Mouse (Mus musculus): Measurements from ENCODE around the gene Rab3il1. TPM values are rescaled to one million over a fixed set of nuclear protein-coding genes. Genes with fewer than 3 reads are reported as not detected.
A peak's percentile ranks its signal among the peaks of the same experiment; 100 is the strongest.

Gene Rab3il1
- polyA plus RNA-seq, 1 experiment from 2014 or later = 54.0 TPM

GRCm38 (mm10) chr19:9987192-9987591 lies 14.3 kb upstream of the Rab3il1 start:
- no peak overlapping the region for H3K4me3 ChIP-seq (ENCODE audit: low read depth, low read length)
- peaks cover 18% of the 10 kb centered on the region for H3K36me3 ChIP-seq (ENCODE audit: control insufficient read depth, insufficient read depth, low read length)
- ATAC-seq (replicated peaks; ENCODE audit: insufficient number of reproducible peaks, low FRiP score, low TSS enrichment) = no peak
- H3K9me3 ChIP-seq (replicated peaks; ENCODE audit: control insufficient read depth, low read length) = no peaks in the 10 kb centered on the region
- no peak overlapping the region for H3K9ac ChIP-seq (ENCODE audit: low read depth, low read length)
- H3K27ac ChIP-seq (ENCODE audit: low read depth, low read length) = 0 out of 2 replicates have a peak overlapping the region, but pooled peaks have one; percentile 22
- no peak overlapping the region for H3K4me2 ChIP-seq
- 28% methylated on average over 6 of the region's 6 CpGs for WGBS (ENCODE audit: insufficient replicate concordance)
- H3K4me1 ChIP-seq (ENCODE audit: control insufficient read depth, insufficient read depth, low read length) = peaks cover 17% of the 10 kb centered on the region
- H3K27me3 ChIP-seq (ENCODE audit: control insufficient read depth, insufficient read depth, low read length) = no peaks in the 10 kb centered on the region

- peak overlapping the region; percentile 22; the same call in 1 of the 2 replicates for H3K27ac ChIP-seq (ENCODE audit: low read depth, low read length)
- no peak for ATAC-seq (replicated peaks; ENCODE audit: insufficient number of reproducible peaks, low FRiP score, low TSS enrichment)
- H3K4me2 ChIP-seq = no peak overlapping the region
- 0 out of 2 replicates have a peak, but pooled peaks cover 2% of the 10 kb centered on the region for H3K27me3 ChIP-seq (ENCODE audit: control insufficient read depth, insufficient read depth, low read length)
- peaks cover 17% of the 10 kb centered on the region for H3K4me1 ChIP-seq (ENCODE audit: control insufficient read depth, insufficient read depth, low read length)
- H3K36me3 ChIP-seq (ENCODE audit: control insufficient read depth, insufficient read depth, low read length) = peaks cover 18% of the 10 kb centered on the region
- no peak overlapping the region for H3K4me3 ChIP-seq (ENCODE audit: low read depth, low read length)
- no peak overlapping the region for H3K9ac ChIP-seq (ENCODE audit: low read depth, low read length)
- no peaks in the 10 kb centered on the region for H3K9me3 ChIP-seq (replicated peaks; ENCODE audit: control insufficient read depth, low read length)
These were observed 13.9 kb upstream of the Rab3il1 start for GRCm38 (mm10) chr19:9987593-9987992.

GRCm38 (mm10) chr19:9989171-9989883 lies 12.1 kb upstream of the Rab3il1 start:
- peaks cover 11% of the 10 kb centered on the region for H3K4me1 ChIP-seq (ENCODE audit: control insufficient read depth, insufficient read depth, low read length)
- no peak for ATAC-seq (replicated peaks; ENCODE audit: insufficient number of reproducible peaks, low FRiP score, low TSS enrichment)

GRCm38 (mm10) chr19:9989884-9990256 lies 11.6 kb upstream of the Rab3il1 start:
- no peak for ATAC-seq (replicated peaks; ENCODE audit: insufficient number of reproducible peaks, low FRiP score, low TSS enrichment)
- Histone ChIP-seq H3K4me3 (ENCODE audit: low read depth, low read length) (no peak overlapping the region), H3K27ac (ENCODE audit: low read depth, low read length) (no peak overlapping the region), H3K9ac (ENCODE audit: low read depth, low read length) (no peak overlapping the region), H3K36me3 (ENCODE audit: control insufficient read depth, insufficient read depth, low read length) (peaks cover 9% of the 10 kb centered on the region), H3K9me3 (replicated peaks; ENCODE audit: control insufficient read depth, low read length) (no peaks in the 10 kb centered on the region), H3K4me2 (no peak overlapping the region), H3K4me1 (ENCODE audit: control insufficient read depth, insufficient read depth, low read length) (peaks cover 11% of the 10 kb centered on the region), H3K27me3 (ENCODE audit: control insufficient read depth, insufficient read depth, low read length) (0 out of 2 replicates have a peak, but pooled peaks cover 3% of the 10 kb centered on the region)

More at GRCm38 (mm10) chr19:9989171-9989883, 12.1 kb upstream of the Rab3il1 start:
- H3K4me2 ChIP-seq = no peak overlapping the region
- H3K27me3 ChIP-seq (ENCODE audit: control insufficient read depth, insufficient read depth, low read length) = 0 out of 2 replicates have a peak, but pooled peaks cover 3% of the 10 kb centered on the region
- H3K9me3 ChIP-seq (replicated peaks; ENCODE audit: control insufficient read depth, low read length) = no peaks in the 10 kb centered on the region
- H3K36me3 ChIP-seq (ENCODE audit: control insufficient read depth, insufficient read depth, low read length) = peaks cover 14% of the 10 kb centered on the region
- no peak overlapping the region for H3K27ac ChIP-seq (ENCODE audit: low read depth, low read length)
- no peak overlapping the region for H3K9ac ChIP-seq (ENCODE audit: low read depth, low read length)
- 61% methylated on average over 17 of the region's 17 CpGs for WGBS (ENCODE audit: insufficient replicate concordance)
- H3K4me3 ChIP-seq (ENCODE audit: low read depth, low read length) = no peak overlapping the region

- no peaks in the 10 kb centered on the region for H3K36me3 ChIP-seq (ENCODE audit: control insufficient read depth, insufficient read depth, low read length)
- H3K4me2 ChIP-seq = no peak overlapping the region
- H3K27ac ChIP-seq (ENCODE audit: low read depth, low read length) = no peak overlapping the region
- no peak overlapping the region for H3K4me3 ChIP-seq (ENCODE audit: low read depth, low read length)
- H3K27me3 ChIP-seq (ENCODE audit: control insufficient read depth, insufficient read depth, low read length) = 0 out of 2 replicates have a peak, but pooled peaks cover 3% of the 10 kb centered on the region
- WGBS (ENCODE audit: insufficient replicate concordance) = 20% methylated on average over 5 of the region's 5 CpGs
- no peak overlapping the region for H3K9ac ChIP-seq (ENCODE audit: low read depth, low read length)
- peaks cover 11% of the 10 kb centered on the region for H3K4me1 ChIP-seq (ENCODE audit: control insufficient read depth, insufficient read depth, low read length)
- no peaks in the 10 kb centered on the region for H3K9me3 ChIP-seq (replicated peaks; ENCODE audit: control insufficient read depth, low read length)
- ATAC-seq (replicated peaks; ENCODE audit: insufficient number of reproducible peaks, low FRiP score, low TSS enrichment) = no peak
These were observed 10.2 kb upstream of the Rab3il1 start for GRCm38 (mm10) chr19:9991304-9991703.

GRCm38 (mm10) chr19:9992011-9992958 lies 9.2 kb upstream of the Rab3il1 start:
- no peaks in the 10 kb centered on the region for H3K36me3 ChIP-seq (ENCODE audit: control insufficient read depth, insufficient read depth, low read length)
- no peaks in the 10 kb centered on the region for H3K9me3 ChIP-seq (replicated peaks; ENCODE audit: control insufficient read depth, low read length)
- peak overlapping the region; percentile 35 for H3K4me3 ChIP-seq (ENCODE audit: low read depth, low read length)
- H3K27me3 ChIP-seq (ENCODE audit: control insufficient read depth, insufficient read depth, low read length) = 0 out of 2 replicates have a peak, but pooled peaks cover 3% of the 10 kb centered on the region
- peaks cover 6% of the 10 kb centered on the region for H3K4me1 ChIP-seq (ENCODE audit: control insufficient read depth, insufficient read depth, low read length)
- WGBS (ENCODE audit: insufficient replicate concordance) = 41% methylated on average over 26 of the region's 26 CpGs
- H3K4me2 ChIP-seq = peak overlapping the region; percentile 63
- H3K9ac ChIP-seq (ENCODE audit: low read depth, low read length) = peak overlapping the region; percentile 59; the same call in 1 of the 2 replicates
- H3K27ac ChIP-seq (ENCODE audit: low read depth, low read length) = no peak overlapping the region
- peak; percentile 40 for ATAC-seq (replicated peaks; ENCODE audit: insufficient number of reproducible peaks, low FRiP score, low TSS enrichment)

- Histone ChIP-seq H3K9ac (ENCODE audit: low read depth, low read length) (peak overlapping the region; percentile 59), H3K4me3 (ENCODE audit: low read depth, low read length) (peak overlapping the region; percentile 35), H3K9me3 (replicated peaks; ENCODE audit: control insufficient read depth, low read length) (no peaks in the 10 kb centered on the region), H3K4me1 (ENCODE audit: control insufficient read depth, insufficient read depth, low read length) (peaks cover 3% of the 10 kb centered on the region; the same call in 1 of the 2 replicates), H3K27ac (ENCODE audit: low read depth, low read length) (no peak overlapping the region), H3K4me2 (peak overlapping the region; percentile 63), H3K36me3 (ENCODE audit: control insufficient read depth, insufficient read depth, low read length) (no peaks in the 10 kb centered on the region), H3K27me3 (ENCODE audit: control insufficient read depth, insufficient read depth, low read length) (0 out of 2 replicates have a peak, but pooled peaks cover 3% of the 10 kb centered on the region)
- WGBS (ENCODE audit: insufficient replicate concordance) = 7% methylated on average over 17 of the region's 17 CpGs
- peak; percentile 75 for ATAC-seq (replicated peaks; ENCODE audit: insufficient number of reproducible peaks, low FRiP score, low TSS enrichment)
These were observed 8.3 kb upstream of the Rab3il1 start for GRCm38 (mm10) chr19:9993036-9993656.
